Mouse (Mus musculus) small intestine, adult 2 months (tissue): ENCODE results near the gene Btbd2.

ENCODE experiments used
- CTCF ChIP-seq: fragments of 200-500 bp; IDR thresholded peaks from 2 replicates; pipeline ENCODE4 v1.5.1; 2012; ENCODE audit warnings: low read depth, mild to moderate bottlenecking, control low read depth, inconsistent platforms, low read length, moderate library complexity, mixed read lengths; ENCODE audit not compliant: insufficient replicate concordance, insufficient read length; ENCODE audit errors: extremely low read depth
- POLR2A ChIP-seq: fragments of 200-500 bp; IDR thresholded peaks from 2 replicates; pipeline ENCODE4 v1.6.1; 2012; ENCODE audit warnings: low read depth, mild to moderate bottlenecking, control low read depth, inconsistent platforms, low read length, moderate library complexity

DNA sequence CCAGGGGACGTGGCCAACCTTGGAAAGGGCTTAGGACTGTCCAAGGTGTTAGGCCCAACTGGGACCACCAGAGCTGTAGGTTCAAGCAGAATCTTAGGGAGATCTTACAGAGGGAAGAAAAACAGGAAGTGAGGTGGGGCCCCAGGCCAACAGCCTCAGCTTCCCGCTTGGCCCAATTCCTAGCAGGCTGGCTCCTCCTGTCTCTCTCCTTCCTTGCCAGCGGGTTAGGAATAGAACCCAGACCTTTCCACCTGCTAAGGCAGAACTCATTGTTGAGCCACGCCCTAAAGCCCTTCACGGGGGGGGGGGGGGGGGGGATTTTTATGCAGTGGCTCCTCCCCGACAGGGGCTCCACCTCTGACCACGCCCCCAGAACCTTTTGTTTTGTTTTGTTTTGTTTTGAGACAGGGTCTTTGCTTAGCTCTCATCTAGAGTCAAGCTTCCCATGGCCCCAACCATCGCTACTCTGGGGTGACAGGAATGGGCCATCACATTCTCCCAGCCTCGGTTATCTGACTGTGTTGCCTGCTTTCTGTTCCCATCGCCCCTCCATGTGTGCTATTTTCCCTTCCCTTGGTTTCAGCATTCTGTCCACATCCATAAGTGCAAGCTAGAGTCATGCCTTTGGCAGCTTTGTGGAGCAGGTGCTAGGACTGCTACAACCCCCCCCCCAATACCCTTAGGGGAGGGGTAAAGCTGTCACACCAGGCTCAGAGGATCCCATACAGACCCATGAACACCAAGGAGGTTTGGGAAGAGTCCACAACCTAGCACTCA lies 21.9 kb upstream of the Btbd2 start:
- TF ChIP-seq POLR2A: no peak
- no peak for TF ChIP-seq CTCF
